Mouse (Mus musculus) Patski (cell line): ENCODE results near the gene Dmrt1. TPM values are rescaled to one million over a fixed set of nuclear protein-coding genes. Genes with fewer than 3 reads are reported as not detected.

Source experiments
- ATAC-seq: fragments of 100-300 bp; one replicate; pipeline ENCODE4 v1.8.0; 2021
- CTCF ChIA-PET: fragments of 350-600 bp; sonication (Branson Sonifier 250); formaldehyde crosslinking; loops from one replicate; lab custom pipeline; 2022; ENCODE audit warnings: inconsistent platforms; lab: Charles Lee
- POLR2A ChIA-PET: fragments of 350-600 bp; sonication (Branson Sonifier 250); formaldehyde crosslinking; loops from one replicate; lab custom pipeline; 2022; ENCODE audit warnings: antibody characterized with exemption, inconsistent platforms; lab: Charles Lee
- DNase-seq: peaks from one replicate; pipeline ENCODE4 v3.0.0-alpha.2; 2011; ENCODE audit warnings: low read depth, low spot score
- H3K27me3 ChIP-seq: fragments of 371-371 bp; one replicate; pipeline ENCODE4 v1.5.1; 2021
- CTCF ChIP-seq: fragments of 100-300 bp; IDR thresholded peaks from one replicate; pipeline ENCODE4 v1.5.1; 2021
- in situ Hi-C: fragments of 300-500 bp; cut with MboI; formaldehyde crosslinking; loops from 3 replicates; pipeline ENCODE4 v1.11.1; 2018; ENCODE audit warnings: low pct_unique_long_range_greater_than_20kb, mixed read lengths
- polyA plus RNA-seq: library from polyadenylated mRNA; unstranded; gene quantifications from one replicate; pipeline ENCODE4 v1.2.3, GENCODE M21; 2021

Gene Dmrt1
- polyA plus RNA-seq, 1 experiment from 2014 or later: not detected

- CTCF ChIA-PET: no interaction called here
- peaks cover 82% of the 10 kb centered on the region for H3K27me3 ChIP-seq
- no peak for DNase-seq
- in situ Hi-C loops: no loop called here
- no peak for TF ChIP-seq CTCF
- POLR2A ChIA-PET: no interaction called here
- no peak for ATAC-seq
These were observed 59.0 kb downstream of the Dmrt1 start for GRCm38 (mm10) chr19:25564430-25564829.

GRCm38 (mm10) chr19:25569778-25570177, 64.4 kb downstream of the Dmrt1 start:
- ChIA-PET POLR2A (no interaction called here), CTCF (interaction anchor here (2.1 kb wide), 1 partner anchor 9 kb away, joined by 7 read pairs; no protein-coding TSS in a partner anchor)
- DNase-seq (no peak), ATAC-seq (no peak)
- TF ChIP-seq CTCF: no peak
- in situ Hi-C loops: no loop called here
- peaks cover 84% of the 10 kb centered on the region for H3K27me3 ChIP-seq

GRCm38 (mm10) chr19:25574431-25574830, 69.0 kb downstream of the Dmrt1 start:
- in situ Hi-C loops: no loop called here
- ATAC-seq: no peak
- POLR2A ChIA-PET: no interaction called here
- H3K27me3 ChIP-seq: peaks cover 80% of the 10 kb centered on the region
- CTCF ChIA-PET: no interaction called here
- DNase-seq: no peak
- no peak for TF ChIP-seq CTCF

GRCm38 (mm10) chr19:25574981-25575814, 69.8 kb downstream of the Dmrt1 start:
- H3K27me3 ChIP-seq: peaks cover 81% of the 10 kb centered on the region
- DNase-seq: no peak
- ATAC-seq: no peak
- CTCF ChIA-PET: no interaction called here
- in situ Hi-C loops: no loop called here
- POLR2A ChIA-PET: no interaction called here
- TF ChIP-seq CTCF: no peak

- ChIA-PET CTCF (interaction anchor here (1.3 to 1.7 kb wide), 2 partner anchors 9 to 19 kb away, joined by 3 to 7 read pairs; no protein-coding TSS in a partner anchor), POLR2A (no interaction called here)
- H3K27me3 ChIP-seq: peaks cover 69% of the 10 kb centered on the region
- no peak for TF ChIP-seq CTCF
- no peak for ATAC-seq
- DNase-seq: no peak
- in situ Hi-C loops: no loop called here
These were observed 72.9 kb downstream of the Dmrt1 start for GRCm38 (mm10) chr19:25578358-25578757.

- no peak for ATAC-seq
- ChIA-PET POLR2A (no interaction called here), CTCF (interaction anchor here (1.3 to 1.7 kb wide), 2 partner anchors 11 to 20 kb away, joined by 3 to 7 read pairs; no protein-coding TSS in a partner anchor)
- no peak for DNase-seq
- peak; percentile 57 for TF ChIP-seq CTCF
- H3K27me3 ChIP-seq: peaks cover 73% of the 10 kb centered on the region
- in situ Hi-C loops: no loop called here
These were observed 74.0 kb downstream of the Dmrt1 start for GRCm38 (mm10) chr19:25579440-25579839.

- POLR2A ChIA-PET: no interaction called here
- ATAC-seq (no peak), DNase-seq (no peak)
- in situ Hi-C loops: no loop called here
- peaks cover 79% of the 10 kb centered on the region for H3K27me3 ChIP-seq
- CTCF ChIA-PET: no interaction called here
- TF ChIP-seq CTCF: no peak
These were observed 92.4 kb downstream of the Dmrt1 start for GRCm38 (mm10) chr19:25597717-25598232.

- DNase-seq (no peak), ATAC-seq (no peak)
- POLR2A ChIA-PET: interaction anchor here (0.7 kb wide), 1 partner anchor 337 kb away, joined by 3 read pairs; no protein-coding TSS in a partner anchor
- no peak for TF ChIP-seq CTCF
- H3K27me3 ChIP-seq: peaks cover 78% of the 10 kb centered on the region
- in situ Hi-C loops: no loop called here
- CTCF ChIA-PET: no interaction called here
These were observed 93.2 kb downstream of the Dmrt1 start for GRCm38 (mm10) chr19:25598626-25599025.

- ATAC-seq (no peak), DNase-seq (no peak)
- ChIA-PET POLR2A (no interaction called here), CTCF (no interaction called here)
- in situ Hi-C loops: no loop called here
- TF ChIP-seq CTCF: no peak
- H3K27me3 ChIP-seq: peaks cover 85% of the 10 kb centered on the region
These were observed 96.5 kb downstream of the Dmrt1 start for GRCm38 (mm10) chr19:25601966-25602365.

GRCm38 (mm10) chr19:25607461-25608205, 102.2 kb downstream of the Dmrt1 start:
- H3K27me3 ChIP-seq: peaks cover 86% of the 10 kb centered on the region
- in situ Hi-C loops: no loop called here
- CTCF ChIA-PET: no interaction called here
- no peak for TF ChIP-seq CTCF
- no peak for ATAC-seq
- POLR2A ChIA-PET: interaction anchor here (1.5 kb wide), 1 partner anchor 14 kb away, joined by 3 read pairs; no protein-coding TSS in a partner anchor
- no peak for DNase-seq
